Mouse (Mus musculus) CH12.LX (cell line): ENCODE results near the gene Hyal3. TPM values are rescaled to one million over a fixed set of nuclear protein-coding genes. Genes with fewer than 3 reads are reported as not detected.
A peak's percentile ranks its signal among the peaks of the same experiment; 100 is the strongest.
"Not testable (repeated sequence)": the region's sequence is repeated elsewhere in the genome, so short reads cannot be mapped to it uniquely, and the experiment has no call there.

ENCODE experiments used
- DNase-seq: peaks from one replicate; pipeline ENCODE4 v3.0.0-alpha.2; 2013; ENCODE audit errors: extremely low read depth
- H3K27ac ChIP-seq: 2 replicates; pipeline ENCODE4 v1.5.1; 2012; ENCODE audit warnings: low read depth, mild to moderate bottlenecking, control low read depth, moderate library complexity; ENCODE audit not compliant: insufficient read depth
- H3K27me3 ChIP-seq: replicated peaks from 2 replicates; pipeline ENCODE3; 2012; ENCODE audit warnings: inconsistent platforms
- H3K36me3 ChIP-seq, 2 experiments: replicated peaks in 1 of 2; 2 replicates each; pipeline versions ENCODE3 to v1.6.1; 2012; ENCODE audit warnings: inconsistent platforms in 1 of 2, low read length in 1 of 2, mild to moderate bottlenecking in 1 of 2, mixed read lengths in 1 of 2, moderate library complexity in 1 of 2; ENCODE audit not compliant: control insufficient read depth in 1 of 2, insufficient read depth in 1 of 2
- H3K4me1 ChIP-seq, 2 experiments: 2 replicates each; pipeline ENCODE4 v1.6.1; 2012; ENCODE audit warnings: inconsistent platforms in 1 of 2, moderate library complexity in 1 of 2; ENCODE audit not compliant: insufficient read depth in 2 of 2, control insufficient read depth in 1 of 2
- H3K4me2 ChIP-seq: 2 replicates; pipeline ENCODE4 v1.6.1; 2012; ENCODE audit warnings: low read depth, mild to moderate bottlenecking, control low read depth; ENCODE audit not compliant: poor library complexity, insufficient read depth, severe bottlenecking
- H3K4me3 ChIP-seq, 3 experiments: fragments of 150-350 bp in 1 of 3; sonication (generic) in 1 of 3; replicated peaks in 1 of 3; 2 replicates each; pipeline versions ENCODE3 to v1.5.1; 2011 to 2012; ENCODE audit warnings: low read depth in 2 of 3, low read length in 2 of 3, mild to moderate bottlenecking in 2 of 3, moderate library complexity in 2 of 3, control low read depth in 1 of 3, improper control_type of control experiment in 1 of 3, inconsistent platforms in 1 of 3, mixed read lengths in 1 of 3; ENCODE audit not compliant: poor library complexity in 1 of 3
- H3K79me2 ChIP-seq: replicated peaks from 2 replicates; pipeline ENCODE4 v1.6.1; 2012; ENCODE audit warnings: mild to moderate bottlenecking, moderate library complexity; ENCODE audit not compliant: control insufficient read depth, poor library complexity, insufficient read depth, severe bottlenecking; ENCODE audit errors: extremely low read depth
- H3K9ac ChIP-seq: 2 replicates; pipeline ENCODE4 v1.6.1; 2012; ENCODE audit warnings: low read depth, mild to moderate bottlenecking, control low read depth, moderate library complexity; ENCODE audit not compliant: insufficient read depth
- H3K9me3 ChIP-seq: replicated peaks from 2 replicates; pipeline ENCODE3; 2012; ENCODE audit warnings: low read length, inconsistent platforms, mixed read lengths
- CHD1 ChIP-seq: IDR thresholded peaks from 2 replicates; pipeline ENCODE4 v1.6.1; 2012; ENCODE audit warnings: low read depth, low read length, improper control_type of control experiment, inconsistent platforms
- CTCF ChIP-seq, 2 experiments: IDR thresholded peaks in 1 of 2; conservative IDR thresholded peaks in 1 of 2; 2 replicates each; pipeline ENCODE4 v1.5.1; 2011 to 2012; ENCODE audit warnings: low read depth in 2 of 2, low read length in 2 of 2, improper control_type of control experiment in 1 of 2, inconsistent platforms in 1 of 2, mild to moderate bottlenecking in 1 of 2, moderate library complexity in 1 of 2
- E2F4 ChIP-seq: IDR thresholded peaks from 2 replicates; pipeline ENCODE4 v1.6.1; 2011; ENCODE audit warnings: low read depth, low read length, improper control_type of control experiment; ENCODE audit not compliant: insufficient replicate concordance
- GABPA ChIP-seq: IDR thresholded peaks from 2 replicates; pipeline ENCODE4 v1.6.1; 2012; ENCODE audit warnings: low read depth, low read length, improper control_type of control experiment, inconsistent platforms; ENCODE audit not compliant: insufficient replicate concordance
- JUND ChIP-seq: conservative IDR thresholded peaks from 2 replicates; pipeline ENCODE4 v1.6.1; 2011; ENCODE audit warnings: low read depth, low read length, improper control_type of control experiment
- KAT2A ChIP-seq: IDR thresholded peaks from 2 replicates; pipeline ENCODE4 v1.6.1; 2012; ENCODE audit warnings: low read length, improper control_type of control experiment, inconsistent platforms; ENCODE audit not compliant: insufficient replicate concordance
- MAX ChIP-seq: IDR thresholded peaks from 2 replicates; pipeline ENCODE4 v1.6.1; 2011; ENCODE audit warnings: low read length, improper control_type of control experiment
- MEF2A ChIP-seq: IDR thresholded peaks from 2 replicates; pipeline ENCODE4 v1.6.1; 2014; ENCODE audit warnings: low read depth, mild to moderate bottlenecking, inconsistent platforms, low read length, improper control_type of control experiment, borderline replicate concordance
- MYC ChIP-seq: IDR thresholded peaks from 2 replicates; pipeline ENCODE4 v1.6.1; 2011; ENCODE audit warnings: low read depth, mild to moderate bottlenecking, improper control_type of control experiment, low read length
- NRF1 ChIP-seq: IDR thresholded peaks from 2 replicates; pipeline ENCODE4 v1.6.1; 2014; ENCODE audit warnings: low read depth, mild to moderate bottlenecking, inconsistent platforms, low read length, improper control_type of control experiment, moderate library complexity
- POLR2A ChIP-seq: IDR thresholded peaks from 2 replicates; pipeline ENCODE4 v1.6.1; 2011; ENCODE audit warnings: low read depth, mild to moderate bottlenecking, improper control_type of control experiment, low read length
- POLR2AphosphoS2 ChIP-seq: IDR thresholded peaks from 2 replicates; pipeline ENCODE4 v1.6.1; 2011; ENCODE audit warnings: low read depth, low read length, improper control_type of control experiment
- SIN3A ChIP-seq: IDR thresholded peaks from 2 replicates; pipeline ENCODE4 v1.6.1; 2012; ENCODE audit warnings: low read length, improper control_type of control experiment, inconsistent platforms
- SMC3 ChIP-seq: IDR thresholded peaks from 2 replicates; pipeline ENCODE4 v1.6.1; 2011; ENCODE audit warnings: low read depth, low read length, improper control_type of control experiment
- TBP ChIP-seq: conservative IDR thresholded peaks from 2 replicates; pipeline ENCODE4 v1.6.1; 2011; ENCODE audit warnings: low read depth, low read length, improper control_type of control experiment
- TCF12 ChIP-seq: IDR thresholded peaks from 2 replicates; pipeline ENCODE4 v1.6.1; 2014; ENCODE audit warnings: low read depth, mild to moderate bottlenecking, inconsistent platforms, low read length, improper control_type of control experiment
- UBTF ChIP-seq: IDR thresholded peaks from 2 replicates; pipeline ENCODE4 v1.6.1; 2012; ENCODE audit warnings: low read depth, mild to moderate bottlenecking, inconsistent platforms, low read length, improper control_type of control experiment, moderate library complexity
- USF1 ChIP-seq: IDR thresholded peaks from 2 replicates; pipeline ENCODE4 v1.6.1; 2014; ENCODE audit warnings: low read depth, mild to moderate bottlenecking, inconsistent platforms, low read length, improper control_type of control experiment
- ZC3H11A ChIP-seq: IDR thresholded peaks from 2 replicates; pipeline ENCODE4 v1.6.1; 2012; ENCODE audit warnings: low read depth, mild to moderate bottlenecking, inconsistent platforms, low read length, improper control_type of control experiment
- ZNF384 ChIP-seq: IDR thresholded peaks from 2 replicates; pipeline ENCODE4 v1.6.1; 2012; ENCODE audit warnings: low read depth, low read length, improper control_type of control experiment, inconsistent platforms
- dilution Hi-C: fragments of 300-500 bp; cut with MboI; formaldehyde crosslinking; loops from 2 replicates; pipeline ENCODE4 v1.14.3; 2020; ENCODE audit warnings: low sequenced_read_pairs; ENCODE audit not compliant: extremely low pct_unique_long_range_greater_than_20kb, extremely low pct_ligation_motif_present
- in situ Hi-C: fragments of 300-500 bp; cut with MboI; formaldehyde crosslinking; loops from 3 replicates; pipeline ENCODE4 v1.14.3; 2019; ENCODE audit warnings: low sequenced_read_pairs, low pct_ligation_motif_present, low pct_unique_long_range_greater_than_20kb, mixed read lengths
- polyA plus RNA-seq: library from polyadenylated mRNA; unstranded; fragments of >175 nt; gene quantifications from 2 replicates; pipeline ENCODE4 v1.2.1, GENCODE M21; 2012; ENCODE audit warnings: low read depth; ENCODE audit not compliant: insufficient read length
- total RNA-seq, 2 experiments: library from RNA; depleted of rRNA; stranded (reverse); fragments of 300-350 nt in 1 of 2; fragments of >200 nt in 1 of 2; gene quantifications; 2 replicates each; pipeline ENCODE4 v1.2.3; 2012 to 2014

Hyal3 gene
- total and polyA plus RNA-seq, 3 experiments: 0.12 to 0.21 (median 0.13) TPM

DNA sequence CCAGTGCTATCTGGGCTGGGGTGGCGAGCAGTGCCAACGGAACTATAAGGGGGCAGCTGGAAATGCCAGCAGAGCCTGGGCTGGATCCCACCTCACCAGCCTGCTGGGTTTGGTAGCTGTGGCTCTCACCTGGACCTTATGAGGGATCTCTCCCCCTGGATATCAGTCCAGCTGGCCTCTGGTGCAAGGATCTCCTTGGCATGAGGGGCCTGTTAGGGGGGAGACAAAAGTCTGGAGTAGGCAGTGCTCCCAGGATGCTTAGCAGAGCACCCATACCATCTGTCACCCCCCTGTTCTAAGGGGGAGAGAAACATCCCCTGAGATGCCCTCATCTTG is 8.3 kb upstream of the Hyal3 start:
- in situ Hi-C loops: no loop called here
- no peak overlapping the region for H3K4me2 ChIP-seq

DNA sequence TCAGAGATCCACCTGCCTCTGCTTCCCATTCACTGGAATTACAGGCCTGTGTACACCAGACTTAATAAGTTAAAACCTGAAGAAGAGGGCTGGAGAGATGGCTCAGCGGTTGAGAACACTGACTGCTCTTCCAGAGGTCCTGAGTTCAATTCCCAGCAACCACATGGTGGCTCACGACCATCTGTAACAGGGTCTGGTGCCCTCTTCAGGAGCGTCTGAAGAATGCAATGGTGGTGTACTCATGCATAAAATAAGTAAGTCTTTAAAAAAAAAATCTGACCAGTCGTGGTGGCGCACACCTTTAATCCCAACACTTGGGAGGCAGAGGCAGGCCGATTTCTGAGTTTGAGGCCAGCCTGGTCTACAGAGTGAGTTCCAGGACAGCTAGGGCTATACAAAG is 6.8 kb upstream of the Hyal3 start:
- H3K9me3 ChIP-seq, dilution Hi-C loops, H3K9ac ChIP-seq, in situ Hi-C loops, H3K4me2 ChIP-seq, H3K79me2 ChIP-seq, DNase-seq, H3K27ac ChIP-seq, H3K4me3 ChIP-seq, H3K27me3 ChIP-seq: not testable (repeated sequence)
- peak in 1 of 2 experiments; percentile 49; a peak in 2 of 4 replicates for TF ChIP-seq CTCF (conservative IDR thresholded peaks at IDR 0.05 in 1 of 2, IDR thresholded peaks at IDR 0.05 in 1 of 2; ENCODE audit: low read depth in 2 of 2, low read length in 2 of 2)
- Histone ChIP-seq H3K36me3 (peaks cover 22 to 41% of the 10 kb centered on the region in 2 experiments), H3K4me1 (peaks cover 18 to 32% of the 10 kb centered on the region in 2 experiments)

More for the DNA sequence above, 8.3 kb upstream of the Hyal3 start:
- dilution Hi-C loops: no loop called here
- Histone ChIP-seq H3K27me3 (no peaks in the 10 kb centered on the region), H3K79me2 (no peaks in the 10 kb centered on the region), H3K9me3 (no peaks in the 10 kb centered on the region), H3K27ac (no peak overlapping the region), H3K36me3 (peaks cover 22 to 41% of the 10 kb centered on the region in 2 experiments), H3K4me1 (peaks cover 21 to 39% of the 10 kb centered on the region in 2 experiments), H3K4me3 (no peak overlapping the region), H3K9ac (no peak overlapping the region)
- no peak for DNase-seq
- TF ChIP-seq TCF12 (no peak), POLR2AphosphoS2 (no peak), NRF1 (no peak), SMC3 (no peak), UBTF (no peak), POLR2A (no peak), KAT2A (no peak), MEF2A (no peak), SIN3A (no peak), JUND (no peak), MAX (no peak), CHD1 (no peak), ZNF384 (no peak), E2F4 (no peak), USF1 (no peak), ZC3H11A (no peak), MYC (no peak), TBP (no peak), GABPA (no peak)
